ENCODE assay signal across 24 mouse cellular contexts in the genomic region with DNA sequence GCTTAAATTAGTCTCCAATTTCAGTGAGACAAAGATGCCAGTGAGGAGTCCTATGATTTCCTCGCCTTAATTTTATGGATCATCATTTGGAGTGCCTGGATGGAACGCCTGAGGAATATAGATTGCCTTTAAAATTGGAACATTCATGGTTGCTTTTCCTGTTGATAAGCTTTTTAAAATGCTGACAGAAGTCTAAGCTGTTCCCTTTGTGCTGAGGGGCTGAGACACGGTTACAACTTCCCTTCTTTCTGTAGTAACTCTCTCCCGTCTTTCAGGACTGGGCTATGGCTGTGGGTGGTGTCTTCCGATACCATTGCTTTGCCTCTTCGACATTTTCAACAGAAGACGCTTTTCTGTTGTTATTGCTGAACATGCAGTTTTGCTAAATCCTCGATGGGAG.
DNase-seq lines count a peak whose midpoint lies in the region; ATAC-seq lines count a peak whose summit lies in the region.
"Had no signal": no experiment of that assay in that cellular context is flagged by ENCODE, and none has a peak within 500 bp of the region (broad histone marks: within the 10 kb centered on the region; RNA-seq: fewer than 3 reads in every experiment).

No protein-coding gene starts in this region.

- H3K27me3 ChIP-seq in midbrain, embryonic 10.5 days (ENCODE audit: low read depth, poor library complexity, severe bottlenecking) = no peaks in the 10 kb centered on the region
- H3K27me3 ChIP-seq in midbrain, embryonic 11.5 days (ENCODE audit: control insufficient read depth, insufficient read depth, low read length) = no peaks in the 10 kb centered on the region
- H3K27me3 ChIP-seq in liver, embryonic 15.5 days = no peaks in the 10 kb centered on the region
- H3K27me3 ChIP-seq: hindbrain, embryonic 15.5 days; limb, embryonic 12.5 days; neural tube, embryonic 12.5 days had no signal

- H3K4me3 ChIP-seq in midbrain, embryonic 10.5 days = no peak overlapping the region
- no peak overlapping the region for H3K4me3 ChIP-seq in midbrain, embryonic 11.5 days (ENCODE audit: low read depth, low read length)
- peak overlapping the region; percentile 64 for H3K4me3 ChIP-seq in liver, embryonic 15.5 days (replicated peaks)
- H3K4me3 ChIP-seq: heart, embryonic 12.5 days; hindbrain, embryonic 10.5 days; hindbrain, embryonic 15.5 days; left cerebral cortex, adult 2 months; limb, embryonic 12.5 days; neural tube, embryonic 12.5 days had no signal

- peaks cover 8% of the 10 kb centered on the region for H3K4me1 ChIP-seq in midbrain, embryonic 10.5 days
- peaks cover 5% of the 10 kb centered on the region; the same call in 1 of the 2 replicates for H3K4me1 ChIP-seq in midbrain, embryonic 11.5 days (ENCODE audit: control insufficient read depth, insufficient read depth, low read length)
- H3K4me1 ChIP-seq in liver, embryonic 15.5 days (replicated peaks) = peaks cover 48% of the 10 kb centered on the region
- H3K4me1 ChIP-seq: neural tube, embryonic 12.5 days had no signal

- H3K36me3 ChIP-seq in midbrain, embryonic 10.5 days = no peaks in the 10 kb centered on the region
- H3K36me3 ChIP-seq in midbrain, embryonic 11.5 days (ENCODE audit: control insufficient read depth, insufficient read depth, low read length) = no peaks in the 10 kb centered on the region
- H3K36me3 ChIP-seq in liver, embryonic 15.5 days (replicated peaks) = no peaks in the 10 kb centered on the region
- H3K36me3 ChIP-seq: heart, embryonic 12.5 days; hindbrain, embryonic 10.5 days; hindbrain, embryonic 15.5 days; limb, embryonic 12.5 days; neural tube, embryonic 12.5 days had no signal

- DNase-seq in midbrain, embryonic 10.5 days (ENCODE audit: low spot score) = no peak
- DNase-seq in midbrain, embryonic 11.5 days (ENCODE audit: low spot score, missing footprints) = no peak
- peak; percentile 30 for DNase-seq in liver
- DNase-seq in cerebellum, adult 11 months = no peak
- DNase-seq: B cell, adult 2 months; cerebellum, adult 9-10 months; cerebellum, postnatal 36 days; kidney, adult 11 months; kidney, postnatal 25 days; lung, adult 18-20 months; lung, postnatal 4 days; thymus, postnatal 4 days had no signal

- 86% methylated on average over 8 of the region's 8 CpGs for WGBS in midbrain, embryonic 10.5 days
- WGBS in midbrain, embryonic 11.5 days = 87% methylated on average over 8 of the region's 8 CpGs
- WGBS in liver, embryonic 15.5 days (ENCODE audit: insufficient replicate concordance) = 27% methylated on average over 8 of the region's 8 CpGs

- H3K4me2 ChIP-seq in midbrain, embryonic 11.5 days = no peak overlapping the region
- peak overlapping the region; percentile 65 for H3K4me2 ChIP-seq in liver, embryonic 15.5 days
- H3K4me2 ChIP-seq: heart, embryonic 12.5 days; hindbrain, embryonic 15.5 days; limb, embryonic 12.5 days; neural tube, embryonic 12.5 days had no signal

- no peak for ATAC-seq in midbrain, embryonic 11.5 days (ENCODE audit: low FRiP score)
- ATAC-seq in liver, embryonic 15.5 days (ENCODE audit: insufficient read depth) = 0 out of 2 replicates have a peak, but pooled peaks have one; percentile 29
- ATAC-seq in frontal cortex, adult (ENCODE audit: low TSS enrichment) = no peak
- ATAC-seq: activated CD4-positive, CD25-positive, alpha-beta regulatory T cell, adult 4 months; forebrain, embryonic 16.5 days; inflammation-experienced regulatory T-cells, adult 6 months; midbrain, embryonic 16.5 days had no signal

- no peaks in the 10 kb centered on the region for H3K9me3 ChIP-seq in midbrain, embryonic 10.5 days (replicated peaks)
- H3K9me3 ChIP-seq in midbrain, embryonic 11.5 days (ENCODE audit: control insufficient read depth, low read length) = no peaks in the 10 kb centered on the region
- H3K9me3 ChIP-seq in liver, embryonic 15.5 days (replicated peaks) = no peaks in the 10 kb centered on the region
- H3K9me3 ChIP-seq: heart, embryonic 12.5 days; hindbrain, embryonic 10.5 days; hindbrain, embryonic 15.5 days; limb, embryonic 12.5 days; neural tube, embryonic 12.5 days had no signal

- H3K9ac ChIP-seq in midbrain, embryonic 11.5 days (ENCODE audit: low read length) = no peak overlapping the region
- peak overlapping the region; percentile 78 for H3K9ac ChIP-seq in liver, embryonic 15.5 days
- H3K9ac ChIP-seq: heart, embryonic 12.5 days; hindbrain, embryonic 15.5 days; limb, embryonic 12.5 days; neural tube, embryonic 12.5 days had no signal

- 0 out of 2 replicates have a peak overlapping the region, but pooled peaks have one; percentile 3 for H3K27ac ChIP-seq in midbrain, embryonic 10.5 days (replicated peaks)
- H3K27ac ChIP-seq in midbrain, embryonic 11.5 days (ENCODE audit: low read depth, low read length) = no peak overlapping the region
- H3K27ac ChIP-seq in liver, embryonic 15.5 days (replicated peaks) = peak overlapping the region; percentile 98
- H3K27ac ChIP-seq: hindbrain, embryonic 10.5 days; hindbrain, embryonic 15.5 days; left cerebral cortex, adult 2 months; limb, embryonic 12.5 days; neural tube, embryonic 12.5 days had no signal
